Mouse (Mus musculus): ENCODE results near the gene Nav3. TPM values are rescaled to one million over a fixed set of nuclear protein-coding genes. Genes with fewer than 3 reads are reported as not detected.

Gene Nav3
- total and polyA plus RNA-seq, 2 experiments: 0.01 to 0.28 TPM

GRCm38 (mm10) chr10:109852392-109852791 is 603.6 kb downstream of the Nav3 start:
- Histone ChIP-seq H3K79me2 (ENCODE audit: control insufficient read depth, insufficient read depth, low read length) (no peaks in the 10 kb centered on the region), H3K36me3 (ENCODE audit: control insufficient read depth, insufficient read depth, low read length) (no peaks in the 10 kb centered on the region), H3K4me1 (ENCODE audit: control insufficient read depth, insufficient read depth, low read length) (no peaks in the 10 kb centered on the region), H3K27me3 (ENCODE audit: control insufficient read depth, insufficient read depth, low read length) (no peaks in the 10 kb centered on the region; the same call in 1 of the 2 replicates), H3K9ac (ENCODE audit: low read depth, low read length) (no peak overlapping the region), H3K4me3 (ENCODE audit: insufficient read depth, low read depth, low read length) (no peak overlapping the region), H3K27ac (replicated peaks; ENCODE audit: insufficient read depth, low read depth, low read length) (no peak overlapping the region)
- TF ChIP-seq CTCF (IDR thresholded peaks at IDR 0.05; ENCODE audit: low read depth, low read length) (no peak), POLR2A (IDR thresholded peaks at IDR 0.05; ENCODE audit: extremely low read depth, insufficient read depth, low read length) (no peak)
- 25% methylated on average over 7 of the region's 7 CpGs for WGBS
- no peak for DNase-seq (ENCODE audit: extremely low read depth, low read depth, low spot score)

- Histone ChIP-seq H3K36me3 (ENCODE audit: control insufficient read depth, insufficient read depth, low read length) (no peaks in the 10 kb centered on the region), H3K4me1 (ENCODE audit: control insufficient read depth, insufficient read depth, low read length) (no peaks in the 10 kb centered on the region), H3K9ac (ENCODE audit: low read depth, low read length) (no peak overlapping the region), H3K27ac (replicated peaks; ENCODE audit: insufficient read depth, low read depth, low read length) (no peak overlapping the region), H3K4me3 (ENCODE audit: insufficient read depth, low read depth, low read length) (no peak overlapping the region), H3K79me2 (ENCODE audit: control insufficient read depth, insufficient read depth, low read length) (no peaks in the 10 kb centered on the region), H3K27me3 (ENCODE audit: control insufficient read depth, insufficient read depth, low read length) (no peaks in the 10 kb centered on the region; the same call in 1 of the 2 replicates)
- 42% methylated on average over 4 of the region's 4 CpGs for WGBS
- no peak for DNase-seq (ENCODE audit: extremely low read depth, low read depth, low spot score)
- TF ChIP-seq CTCF (IDR thresholded peaks at IDR 0.05; ENCODE audit: low read depth, low read length) (no peak), POLR2A (IDR thresholded peaks at IDR 0.05; ENCODE audit: extremely low read depth, insufficient read depth, low read length) (no peak)
Measured at GRCm38 (mm10) chr10:109847631-109848030, 608.4 kb downstream of the Nav3 start.

- no peak for DNase-seq (ENCODE audit: extremely low read depth, low read depth, low spot score)
- 57% methylated on average over 4 of the region's 4 CpGs for WGBS
- H3K27ac ChIP-seq (replicated peaks; ENCODE audit: insufficient read depth, low read depth, low read length): no peak overlapping the region
- no peak overlapping the region for H3K9ac ChIP-seq (ENCODE audit: low read depth, low read length)
- H3K36me3 ChIP-seq (ENCODE audit: control insufficient read depth, insufficient read depth, low read length): no peaks in the 10 kb centered on the region
- H3K4me3 ChIP-seq (ENCODE audit: insufficient read depth, low read depth, low read length): no peak overlapping the region
- no peaks in the 10 kb centered on the region for H3K4me1 ChIP-seq (ENCODE audit: control insufficient read depth, insufficient read depth, low read length)
- no peaks in the 10 kb centered on the region for H3K79me2 ChIP-seq (ENCODE audit: control insufficient read depth, insufficient read depth, low read length)
- H3K27me3 ChIP-seq (ENCODE audit: control insufficient read depth, insufficient read depth, low read length): no peaks in the 10 kb centered on the region
- no peak for TF ChIP-seq POLR2A (IDR thresholded peaks at IDR 0.05; ENCODE audit: extremely low read depth, insufficient read depth, low read length)
- no peak for TF ChIP-seq CTCF (IDR thresholded peaks at IDR 0.05; ENCODE audit: low read depth, low read length)
Measured at GRCm38 (mm10) chr10:109843661-109844060, 612.3 kb downstream of the Nav3 start.

GRCm38 (mm10) chr10:109832768-109833291 is 623.2 kb downstream of the Nav3 start:
- H3K27me3 ChIP-seq (ENCODE audit: control insufficient read depth, insufficient read depth, low read length): 0 out of 2 replicates have a peak, but pooled peaks cover 3% of the 10 kb centered on the region
- no peak overlapping the region for H3K27ac ChIP-seq (replicated peaks; ENCODE audit: insufficient read depth, low read depth, low read length)
- no peak overlapping the region for H3K9ac ChIP-seq (ENCODE audit: low read depth, low read length)
- WGBS: 46% methylated on average over 18 of the region's 18 CpGs
- H3K36me3 ChIP-seq (ENCODE audit: control insufficient read depth, insufficient read depth, low read length): no peaks in the 10 kb centered on the region
- no peak overlapping the region for H3K4me3 ChIP-seq (ENCODE audit: insufficient read depth, low read depth, low read length)
- no peak for TF ChIP-seq CTCF (IDR thresholded peaks at IDR 0.05; ENCODE audit: low read depth, low read length)
- TF ChIP-seq POLR2A (IDR thresholded peaks at IDR 0.05; ENCODE audit: extremely low read depth, insufficient read depth, low read length): no peak
- DNase-seq (ENCODE audit: extremely low read depth, low read depth, low spot score): no peak
- H3K4me1 ChIP-seq (ENCODE audit: control insufficient read depth, insufficient read depth, low read length): no peaks in the 10 kb centered on the region
- H3K79me2 ChIP-seq (ENCODE audit: control insufficient read depth, insufficient read depth, low read length): no peaks in the 10 kb centered on the region

- Histone ChIP-seq H3K27me3 (ENCODE audit: control insufficient read depth, insufficient read depth, low read length) (no peaks in the 10 kb centered on the region), H3K9ac (ENCODE audit: low read depth, low read length) (no peak overlapping the region), H3K27ac (replicated peaks; ENCODE audit: insufficient read depth, low read depth, low read length) (no peak overlapping the region), H3K4me1 (ENCODE audit: control insufficient read depth, insufficient read depth, low read length) (no peaks in the 10 kb centered on the region), H3K4me3 (ENCODE audit: insufficient read depth, low read depth, low read length) (no peak overlapping the region), H3K79me2 (ENCODE audit: control insufficient read depth, insufficient read depth, low read length) (no peaks in the 10 kb centered on the region), H3K36me3 (ENCODE audit: control insufficient read depth, insufficient read depth, low read length) (no peaks in the 10 kb centered on the region)
- 68% methylated on average over 5 of the region's 5 CpGs for WGBS
- DNase-seq (ENCODE audit: extremely low read depth, low read depth, low spot score): no peak
- TF ChIP-seq POLR2A (IDR thresholded peaks at IDR 0.05; ENCODE audit: extremely low read depth, insufficient read depth, low read length) (no peak), CTCF (IDR thresholded peaks at IDR 0.05; ENCODE audit: low read depth, low read length) (no peak)
Measured at GRCm38 (mm10) chr10:109806782-109807493, 649.1 kb downstream of the Nav3 start.

- H3K9ac ChIP-seq (ENCODE audit: low read depth, low read length): no peak overlapping the region
- H3K79me2 ChIP-seq (ENCODE audit: control insufficient read depth, insufficient read depth, low read length): no peaks in the 10 kb centered on the region
- no peaks in the 10 kb centered on the region for H3K27me3 ChIP-seq (ENCODE audit: control insufficient read depth, insufficient read depth, low read length)
- no peaks in the 10 kb centered on the region for H3K36me3 ChIP-seq (ENCODE audit: control insufficient read depth, insufficient read depth, low read length)
- TF ChIP-seq POLR2A (IDR thresholded peaks at IDR 0.05; ENCODE audit: extremely low read depth, insufficient read depth, low read length) (no peak), CTCF (IDR thresholded peaks at IDR 0.05; ENCODE audit: low read depth, low read length) (no peak)
- H3K27ac ChIP-seq (replicated peaks; ENCODE audit: insufficient read depth, low read depth, low read length): no peak overlapping the region
- H3K4me3 ChIP-seq (ENCODE audit: insufficient read depth, low read depth, low read length): no peak overlapping the region
- DNase-seq (ENCODE audit: extremely low read depth, low read depth, low spot score): no peak
- no peaks in the 10 kb centered on the region for H3K4me1 ChIP-seq (ENCODE audit: control insufficient read depth, insufficient read depth, low read length)
Measured at GRCm38 (mm10) chr10:109803441-109803840, 652.6 kb downstream of the Nav3 start.

Data from liver, adult 2 months (tissue).